8 mouse cellular contexts compared by ENCODE assay signal in the genomic region with DNA sequence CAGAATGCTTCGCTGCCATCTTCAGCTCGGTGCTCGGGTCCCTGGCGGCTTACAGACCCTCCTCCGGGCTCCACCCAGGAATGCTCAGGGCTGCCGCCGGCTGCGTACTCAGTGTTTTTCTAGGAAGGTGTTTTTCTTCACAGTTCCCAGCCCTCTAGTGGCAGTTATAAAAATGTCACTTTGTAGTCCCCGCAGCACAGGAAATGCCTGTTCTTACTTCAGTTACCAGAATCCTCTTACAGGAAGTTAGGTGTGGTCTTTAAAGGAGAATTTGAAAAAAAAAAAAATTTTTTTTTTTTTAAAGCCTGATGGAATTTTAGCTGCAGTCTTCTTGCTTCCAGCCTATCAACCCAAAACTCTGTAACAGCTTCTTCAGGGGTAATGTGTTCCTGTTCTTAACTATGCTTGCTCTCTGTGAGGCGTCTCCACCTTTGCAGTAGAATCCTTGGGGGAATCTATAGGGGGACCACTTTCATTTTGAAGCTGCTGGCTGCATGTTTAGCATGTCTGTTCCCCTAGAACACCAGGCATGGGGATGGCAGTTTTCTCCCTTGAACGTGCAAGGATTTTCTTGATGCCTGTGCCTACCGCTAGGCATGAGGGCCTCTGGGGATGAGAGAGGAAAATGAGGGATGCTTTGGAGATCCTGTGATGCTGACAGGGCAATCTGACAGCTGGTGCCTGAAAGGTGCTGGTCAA. TPM values are rescaled to one million over a fixed set of nuclear protein-coding genes. Genes with fewer than 3 reads are reported as not detected.
DNase-seq lines count a peak whose midpoint lies in the region; ATAC-seq and TF ChIP-seq lines count a peak whose summit lies in the region.

No protein-coding gene starts in this region.

- H3K9me3 ChIP-seq in forebrain, embryonic 10.5 days: no peaks in the 10 kb centered on the region
- H3K9me3 ChIP-seq in heart, embryonic 16.5 days (replicated peaks; ENCODE audit: control insufficient read depth, low read length): no peaks in the 10 kb centered on the region
- H3K9me3 ChIP-seq in liver, embryonic 12.5 days (replicated peaks): no peaks in the 10 kb centered on the region

- H3K4me2 ChIP-seq in heart, embryonic 16.5 days (ENCODE audit: low read depth, low read length): peak overlapping the region; percentile 74
- H3K4me2 ChIP-seq in liver, embryonic 12.5 days: peak overlapping the region; percentile 45

- peak; percentile 72 for DNase-seq in CD4-positive, CD25-positive, alpha-beta regulatory T cell, adult 2 months (ENCODE audit: low read depth, low spot score)
- DNase-seq in brain, embryonic 14.5 days (ENCODE audit: low read depth): peak; percentile 98
- peak; percentile 84 for DNase-seq in forebrain, embryonic 10.5 days (ENCODE audit: extremely low spot score, low spot score)
- peak; percentile 81 for DNase-seq in kidney, postnatal 14 days
- DNase-seq in neural tube, embryonic 10.5 days (ENCODE audit: extremely low spot score, low spot score): peak; percentile 79
- DNase-seq in thymus, adult 2 months: peak; percentile 47

- H3K9ac ChIP-seq in heart, embryonic 16.5 days (ENCODE audit: low read length): peak overlapping the region; percentile 52
- no peak overlapping the region for H3K9ac ChIP-seq in liver, embryonic 12.5 days

- peak overlapping the region; percentile 83 for H3K27ac ChIP-seq in forebrain, embryonic 10.5 days
- H3K27ac ChIP-seq in heart, embryonic 16.5 days (ENCODE audit: low read length): no peak overlapping the region
- no peak overlapping the region for H3K27ac ChIP-seq in liver, embryonic 12.5 days
- no peak overlapping the region for H3K27ac ChIP-seq in thymus, adult 2 months (ENCODE audit: control insufficient read depth, insufficient read depth, low read length)

- H3K27me3 ChIP-seq in forebrain, embryonic 10.5 days (ENCODE audit: poor library complexity, severe bottlenecking): no peaks in the 10 kb centered on the region
- no peaks in the 10 kb centered on the region for H3K27me3 ChIP-seq in heart, embryonic 16.5 days (ENCODE audit: control insufficient read depth, insufficient read depth, low read length)
- H3K27me3 ChIP-seq in liver, embryonic 12.5 days (replicated peaks): no peaks in the 10 kb centered on the region; the same call in 1 of the 2 replicates
- H3K27me3 ChIP-seq in thymus, adult 2 months (ENCODE audit: control insufficient read depth, insufficient read depth, low read length): no peaks in the 10 kb centered on the region

- peaks cover 55% of the 10 kb centered on the region for H3K4me1 ChIP-seq in forebrain, embryonic 10.5 days
- H3K4me1 ChIP-seq in heart, embryonic 16.5 days (ENCODE audit: control insufficient read depth, insufficient read depth, low read length): peaks cover 3% of the 10 kb centered on the region
- H3K4me1 ChIP-seq in liver, embryonic 12.5 days: no peaks in the 10 kb centered on the region
- 0 out of 2 replicates have a peak, but pooled peaks cover 2% of the 10 kb centered on the region for H3K4me1 ChIP-seq in thymus, adult 2 months (replicated peaks; ENCODE audit: control insufficient read depth, insufficient read depth, low read length)

- peak; percentile 89 for ATAC-seq in heart, embryonic 16.5 days (replicated peaks; ENCODE audit: extremely low read depth, insufficient read depth, low FRiP score)
- ATAC-seq in liver, embryonic 12.5 days: peak; percentile 47; the same call in 1 of the 2 replicates

- 18% methylated on average over 12 of the region's 12 CpGs for WGBS in forebrain, embryonic 10.5 days
- WGBS in heart, embryonic 16.5 days: 18% methylated on average over 12 of the region's 12 CpGs
- WGBS in liver, embryonic 12.5 days (ENCODE audit: insufficient replicate concordance): 18% methylated on average over 12 of the region's 12 CpGs
- WGBS in thymus, adult 2 months: 23% methylated on average over 12 of the region's 12 CpGs

- no peaks in the 10 kb centered on the region for H3K36me3 ChIP-seq in forebrain, embryonic 10.5 days (replicated peaks)
- H3K36me3 ChIP-seq in heart, embryonic 16.5 days (ENCODE audit: control insufficient read depth, insufficient read depth): no peaks in the 10 kb centered on the region
- no peaks in the 10 kb centered on the region for H3K36me3 ChIP-seq in liver, embryonic 12.5 days
- H3K36me3 ChIP-seq in thymus, adult 2 months (ENCODE audit: control insufficient read depth, insufficient read depth, low read length): no peaks in the 10 kb centered on the region

- TF ChIP-seq CTCF in brain, embryonic 14.5 days (IDR thresholded peaks at IDR 0.05; ENCODE audit: borderline replicate concordance, extremely low read depth, insufficient read depth, insufficient read length): peak; percentile 70
- peak; percentile 40; the same call in 1 of the 2 replicates for TF ChIP-seq CTCF in thymus, adult 2 months (IDR thresholded peaks at IDR 0.05; ENCODE audit: borderline replicate concordance, control insufficient read depth, extremely low read depth, insufficient read depth, low read length, poor library complexity)

- peak overlapping the region; percentile 38 for H3K4me3 ChIP-seq in forebrain, embryonic 10.5 days
- H3K4me3 ChIP-seq in heart, embryonic 16.5 days (ENCODE audit: low read length): peak overlapping the region; percentile 50
- H3K4me3 ChIP-seq in liver, embryonic 12.5 days: peak overlapping the region; percentile 13; the same call in 1 of the 2 replicates
- H3K4me3 ChIP-seq in thymus, adult 2 months (ENCODE audit: control insufficient read depth, insufficient read depth, low read length): no peak overlapping the region

- no peak for TF ChIP-seq POLR2A in brain, embryonic 14.5 days (IDR thresholded peaks at IDR 0.05; ENCODE audit: borderline replicate concordance, extremely low read depth, insufficient read depth, insufficient read length, poor library complexity, severe bottlenecking)
- no peak for TF ChIP-seq POLR2A in thymus, adult 2 months (IDR thresholded peaks at IDR 0.05; ENCODE audit: control insufficient read depth, extremely low read depth, insufficient read depth, low read length, poor library complexity)

RNA-seq across cellular contexts. Expression of gene Scn2a, which starts 48.0 kb away (rescaled TPM):
- polyA plus RNA-seq in brain, embryonic 14.5 days (2012; rRNA removed): 17.4 and 26.2 TPM in 2 replicates
- polyA plus RNA-seq in forebrain, embryonic 10.5 days (2016; fragmentation: Nextera tagmentation; extraction: Ambion mirVana): 2.2 and 2.7 TPM in 2 replicates
- 0.71 and 0.85 TPM in 2 replicates for polyA plus RNA-seq in heart, embryonic 16.5 days (2015; fragmentation: Nextera tagmentation; extraction: Ambion mirVana)
- polyA plus RNA-seq in liver, embryonic 12.5 days (2016; fragmentation: Nextera tagmentation; extraction: Ambion mirVana): 0.25 and 0.57 TPM in 2 replicates
- 0.08 TPM in 2 replicates for polyA plus RNA-seq in thymus, adult 2 months (2012; rRNA removed)

Comparison
In these comparisons a context has a peak if more than half of its experiments do, and no peak if none do; other contexts are left out.
1. DNase-seq: peak in every context shown above with its lines; median percentile 98 in brain, embryonic 14.5 days; 84 in forebrain, embryonic 10.5 days; 81 in kidney, postnatal 14 days; 79 in neural tube, embryonic 10.5 days; 72 in CD4-positive, CD25-positive, alpha-beta regulatory T cell, adult 2 months; 47 in thymus, adult 2 months.